Mouse (Mus musculus) MEL (cell line): ENCODE results near the gene Ralgapb. TPM values are rescaled to one million over a fixed set of nuclear protein-coding genes. Genes with fewer than 3 reads are reported as not detected.
A peak's percentile ranks its signal among the peaks of the same experiment; 100 is the strongest.

Experiments
- DNase-seq: peaks from one replicate; pipeline ENCODE4 v3.0.0; 2011; ENCODE audit warnings: low read depth, low spot score
- H3K27ac ChIP-seq: 2 replicates; pipeline ENCODE4 v1.5.1; 2012; ENCODE audit warnings: low read depth, mild to moderate bottlenecking, control low read depth, low read length, moderate library complexity; ENCODE audit not compliant: control insufficient read depth
- H3K27me3 ChIP-seq, 2 experiments: fragments of 150-350 bp in 1 of 2; sonication (generic) in 1 of 2; 2 replicates each; pipeline ENCODE4 v1.6.1; 2012; ENCODE audit warnings: low read length in 2 of 2, mild to moderate bottlenecking in 2 of 2, improper control_type of control experiment in 1 of 2, moderate library complexity in 1 of 2; ENCODE audit not compliant: insufficient read depth in 2 of 2, control insufficient read depth in 1 of 2
- H3K36me3 ChIP-seq, 2 experiments: 2 replicates each; pipeline ENCODE4 v1.6.1; 2012 to 2014; ENCODE audit warnings: low read length in 2 of 2, improper control_type of control experiment in 1 of 2, inconsistent platforms in 1 of 2, mild to moderate bottlenecking in 1 of 2; ENCODE audit not compliant: insufficient read depth in 2 of 2, control insufficient read depth in 1 of 2
- H3K4me1 ChIP-seq, 2 experiments: fragments of 150-350 bp in 1 of 2; sonication (generic) in 1 of 2; 2 replicates each; pipeline ENCODE4 v1.6.1; 2012; ENCODE audit warnings: low read length in 2 of 2, improper control_type of control experiment in 1 of 2, mild to moderate bottlenecking in 1 of 2; ENCODE audit not compliant: insufficient read depth in 2 of 2, control insufficient read depth in 1 of 2
- H3K4me3 ChIP-seq, 2 experiments: fragments of 150-350 bp in 1 of 2; sonication (generic) in 1 of 2; 2 replicates each; pipeline ENCODE4 v1.5.1; 2012; ENCODE audit warnings: low read depth in 2 of 2, low read length in 2 of 2, mild to moderate bottlenecking in 2 of 2, moderate library complexity in 2 of 2, control low read depth in 1 of 2, improper control_type of control experiment in 1 of 2; ENCODE audit not compliant: control insufficient read depth in 1 of 2, insufficient read depth in 1 of 2
- H3K79me2 ChIP-seq: 2 replicates; pipeline ENCODE4 v1.6.1; 2012; ENCODE audit warnings: mild to moderate bottlenecking, low read length, moderate library complexity; ENCODE audit not compliant: control insufficient read depth, poor library complexity, insufficient read depth
- H3K9ac ChIP-seq: 2 replicates; pipeline ENCODE4 v1.6.1; 2012; ENCODE audit warnings: low read depth, mild to moderate bottlenecking, control low read depth, low read length, moderate library complexity; ENCODE audit not compliant: control insufficient read depth, poor library complexity, severe bottlenecking
- H3K9me3 ChIP-seq: fragments of 150-350 bp; sonication (generic); replicated peaks from 2 replicates; pipeline ENCODE4 v1.6.1; 2012; ENCODE audit warnings: mild to moderate bottlenecking, low read length, improper control_type of control experiment, moderate library complexity; ENCODE audit not compliant: insufficient read depth
- CHD2 ChIP-seq: IDR thresholded peaks from 2 replicates; pipeline ENCODE4 v1.6.1; 2011; ENCODE audit warnings: low read length, improper control_type of control experiment
- CTCF ChIP-seq, 3 experiments: IDR thresholded peaks in 2 of 3; conservative IDR thresholded peaks in 1 of 3; 2 replicates each; pipeline ENCODE4 v1.5.1; 2011 to 2012; ENCODE audit warnings: low read length in 3 of 3, low read depth in 2 of 3, mild to moderate bottlenecking in 2 of 3, improper control_type of control experiment in 1 of 3, inconsistent platforms in 1 of 3, mixed read lengths in 1 of 3, moderate library complexity in 1 of 3; ENCODE audit not compliant: control insufficient read depth in 1 of 3, insufficient read depth in 1 of 3, poor library complexity in 1 of 3, severe bottlenecking in 1 of 3
- E2F4 ChIP-seq: IDR thresholded peaks from 2 replicates; pipeline ENCODE4 v1.6.1; 2011; ENCODE audit warnings: low read depth, low read length, improper control_type of control experiment, borderline replicate concordance
- ETS1 ChIP-seq: IDR thresholded peaks from 2 replicates; pipeline ENCODE4 v1.6.1; 2012; ENCODE audit warnings: low read depth, mild to moderate bottlenecking, inconsistent platforms, low read length, improper control_type of control experiment, moderate library complexity
- GABPA ChIP-seq: IDR thresholded peaks from 2 replicates; pipeline ENCODE4 v1.6.1; 2012; ENCODE audit warnings: low read depth, mild to moderate bottlenecking, inconsistent platforms, low read length, improper control_type of control experiment, moderate library complexity
- KAT2A ChIP-seq: conservative IDR thresholded peaks from 2 replicates; pipeline ENCODE4 v1.6.1; 2012; ENCODE audit warnings: low read depth, low read length, improper control_type of control experiment, inconsistent platforms
- MAFK ChIP-seq: IDR thresholded peaks from 2 replicates; pipeline ENCODE4 v1.6.1; 2011; ENCODE audit warnings: low read depth, mild to moderate bottlenecking, low read length, improper control_type of control experiment, borderline replicate concordance
- NRF1 ChIP-seq: IDR thresholded peaks from 2 replicates; pipeline ENCODE4 v1.6.1; 2014; ENCODE audit warnings: low read depth, mild to moderate bottlenecking, inconsistent platforms, low read length, improper control_type of control experiment, moderate library complexity; ENCODE audit not compliant: poor library complexity, insufficient read depth, severe bottlenecking
- POLR2A ChIP-seq, 2 experiments: IDR thresholded peaks; 2 replicates each; pipeline ENCODE4 v1.6.1; 2011 to 2012; ENCODE audit warnings: low read length in 2 of 2, mild to moderate bottlenecking in 2 of 2, control low read depth in 1 of 2, improper control_type of control experiment in 1 of 2, low read depth in 1 of 2, moderate library complexity in 1 of 2; ENCODE audit not compliant: control insufficient read depth in 1 of 2, insufficient read depth in 1 of 2, poor library complexity in 1 of 2
- POLR2AphosphoS5 ChIP-seq: IDR thresholded peaks from 2 replicates; pipeline ENCODE4 v1.6.1; 2012; ENCODE audit warnings: low read depth, borderline replicate concordance, mild to moderate bottlenecking, inconsistent platforms, low read length, moderate library complexity, mixed read lengths
- RCOR1 ChIP-seq: IDR thresholded peaks from 2 replicates; pipeline ENCODE4 v1.6.1; 2012; ENCODE audit warnings: low read depth, mild to moderate bottlenecking, inconsistent platforms, low read length, improper control_type of control experiment
- SMC3 ChIP-seq: IDR thresholded peaks from 2 replicates; pipeline ENCODE4 v1.6.1; 2011; ENCODE audit warnings: low read depth, low read length, improper control_type of control experiment
- TBP ChIP-seq: IDR thresholded peaks from 2 replicates; pipeline ENCODE4 v1.8.0; 2011; ENCODE audit warnings: low read depth, low read length, improper control_type of control experiment
- ZKSCAN1 ChIP-seq: IDR thresholded peaks from 2 replicates; pipeline ENCODE4 v1.6.1; 2012; ENCODE audit warnings: low read depth, mild to moderate bottlenecking, inconsistent platforms, low read length, improper control_type of control experiment, moderate library complexity
- polyA plus RNA-seq, 2 experiments: library from polyadenylated mRNA; stranded (reverse) in 1 of 2; unstranded in 1 of 2; fragments of >175 nt in 1 of 2; fragments of >200 nt in 1 of 2; gene quantifications; 2 replicates each; pipeline versions ENCODE4 v1.2.1 to v1.2.4; 2012; ENCODE audit warnings: low replicate concordance in 2 of 2, low read depth in 1 of 2; ENCODE audit not compliant: insufficient read length in 2 of 2, insufficient read depth in 1 of 2, missing spikeins in 1 of 2
- total RNA-seq: library from RNA; depleted of rRNA; stranded (reverse); fragments of 300-350 nt; gene quantifications from 2 replicates; pipeline ENCODE4 v1.2.3, GENCODE M21; 2012

Ralgapb gene
- total and polyA plus RNA-seq, 3 experiments: 15.0 to 122 (median 20.7) TPM

DNA sequence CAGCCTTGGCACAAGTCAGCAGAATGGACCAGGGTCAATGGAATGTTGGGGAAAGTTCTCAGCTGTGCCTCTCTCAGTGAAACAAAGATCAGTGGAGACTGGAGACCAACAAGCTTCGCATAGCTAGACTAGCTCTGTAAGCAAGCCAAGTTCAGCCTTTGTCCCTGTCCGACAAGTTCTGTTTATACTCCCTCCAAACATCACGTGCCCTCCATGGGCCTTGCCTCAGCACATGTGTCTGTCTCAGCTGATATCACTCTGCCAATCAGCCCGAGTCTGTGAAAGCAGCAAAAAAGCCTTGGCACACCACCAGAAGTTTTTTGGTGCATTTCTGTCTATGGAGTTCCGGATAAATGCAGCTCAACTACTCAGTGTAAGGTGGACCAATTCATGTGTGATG, 36.6 kb upstream of the Ralgapb start (continued):
- TF ChIP-seq CHD2: no peak
- TF ChIP-seq RCOR1: no peak
- TF ChIP-seq GABPA: no peak
- TF ChIP-seq, all 39 proteins: peak for 11

DNA sequence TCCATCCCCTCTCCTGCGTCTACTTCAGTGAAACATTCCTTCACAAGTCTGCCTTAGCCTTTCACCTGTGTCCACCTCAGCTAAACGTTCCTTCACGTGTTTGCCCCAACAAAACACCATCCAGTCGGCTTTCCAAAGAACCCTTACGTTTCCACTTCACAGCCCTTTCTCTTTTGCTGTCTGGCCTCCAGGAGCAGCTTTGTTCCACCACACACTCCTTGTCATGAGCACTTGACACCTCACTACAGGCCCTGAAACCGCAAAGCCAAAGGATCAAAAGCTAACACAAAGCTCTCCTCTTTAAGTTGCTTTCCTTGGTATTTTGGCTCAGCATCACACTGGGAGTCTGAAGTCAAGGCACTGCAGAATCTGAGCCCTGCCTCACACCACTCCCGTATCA, 36.1 kb upstream of the Ralgapb start:
- peaks cover 5 to 7% of the 10 kb centered on the region in 2 experiments; a peak in 3 of 4 replicates for H3K4me1 ChIP-seq
- H3K36me3 ChIP-seq: peaks cover 0 to 2% of the 10 kb centered on the region in 2 experiments; a peak in 1 of 4 replicates
- no peaks in the 10 kb centered on the region for H3K9me3 ChIP-seq
- H3K4me3 ChIP-seq: no peak overlapping the region
- TF ChIP-seq KAT2A (no peak), ZKSCAN1 (no peak), ETS1 (no peak), POLR2AphosphoS5 (no peak), CTCF (IDR thresholded peaks at IDR 0.05 in 2 of 3, conservative IDR thresholded peaks at IDR 0.05 in 1 of 3; ENCODE audit: control insufficient read depth in 1 of 3, insufficient read depth in 1 of 3, low read depth in 2 of 3, low read length in 3 of 3, poor library complexity in 1 of 3, severe bottlenecking in 1 of 3) (no peak), POLR2A (IDR thresholded peaks at IDR 0.05; ENCODE audit: control insufficient read depth in 1 of 2, insufficient read depth in 1 of 2, low read depth in 1 of 2, low read length in 2 of 2, poor library complexity in 1 of 2) (no peak), NRF1 (no peak), TBP (no peak), MAFK (no peak)
- TF ChIP-seq, all 39 proteins: peak for 0
- no peak overlapping the region for H3K9ac ChIP-seq
- no peaks in the 10 kb centered on the region for H3K27me3 ChIP-seq
- H3K27ac ChIP-seq: no peak overlapping the region
- DNase-seq: no peak
- H3K79me2 ChIP-seq: no peaks in the 10 kb centered on the region

DNA sequence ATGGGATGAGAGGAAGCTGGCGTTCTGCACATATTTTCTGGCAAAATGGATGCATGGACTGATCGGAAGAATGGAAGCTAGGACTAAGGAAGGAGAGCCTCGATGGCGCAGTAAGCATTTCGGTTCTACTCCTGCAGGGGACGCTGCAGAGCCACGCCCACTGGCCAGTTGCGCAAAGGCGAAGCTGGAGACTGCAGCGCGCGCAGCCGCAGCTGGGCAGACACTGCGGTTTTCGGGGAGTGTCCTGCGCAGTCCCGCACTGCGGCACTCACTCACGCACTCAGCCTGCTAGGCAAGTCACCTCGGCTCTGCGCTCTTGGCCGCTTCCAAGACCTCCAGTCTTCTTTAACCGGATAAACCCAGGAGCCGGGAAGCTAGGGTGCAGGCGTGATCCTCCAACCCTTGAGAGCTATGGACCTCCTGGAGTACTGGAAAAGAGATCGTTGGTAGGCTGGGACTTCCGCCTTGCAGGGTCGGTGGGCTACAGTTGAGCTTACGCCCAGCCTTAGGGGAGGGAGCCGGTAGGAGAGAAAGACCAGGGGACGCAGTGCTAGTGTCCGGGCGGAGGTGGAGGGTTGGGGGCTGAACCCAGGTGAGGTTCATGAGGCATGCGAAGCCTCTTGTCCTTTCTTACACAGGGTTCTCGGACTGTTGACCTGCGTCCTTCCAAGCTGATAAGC, 34.1 kb upstream of the Ralgapb start, which contains the start of gene Snhg11:
Gene Snhg11, plus strand, starts transcription at position 196 of the 680 bp plus-strand sequence.
- no peak for DNase-seq
- H3K4me1 ChIP-seq: peaks cover 5 to 13% of the 10 kb centered on the region in 2 experiments
- H3K79me2 ChIP-seq: no peaks in the 10 kb centered on the region
- H3K27ac ChIP-seq: no peak within 1 kb of the TSS
- no peaks in the 10 kb centered on the region for H3K27me3 ChIP-seq
- no peak for TF ChIP-seq POLR2A (IDR thresholded peaks at IDR 0.05; ENCODE audit: control insufficient read depth in 1 of 2, insufficient read depth in 1 of 2, low read depth in 1 of 2, low read length in 2 of 2, poor library complexity in 1 of 2)
- TF ChIP-seq MAFK: no peak
- no peak for TF ChIP-seq E2F4
- peak in 1 of 3 experiments; percentile 4; a peak in 1 of 6 replicates for TF ChIP-seq CTCF (IDR thresholded peaks at IDR 0.05 in 2 of 3, conservative IDR thresholded peaks at IDR 0.05 in 1 of 3; ENCODE audit: control insufficient read depth in 1 of 3, insufficient read depth in 1 of 3, low read depth in 2 of 3, low read length in 3 of 3, poor library complexity in 1 of 3, severe bottlenecking in 1 of 3)
- no peak for TF ChIP-seq SMC3
- no peaks in the 10 kb centered on the region for H3K9me3 ChIP-seq
- H3K4me3 ChIP-seq: no peak within 1 kb of the TSS
- peaks cover 0 to 2% of the 10 kb centered on the region in 2 experiments; a peak in 1 of 4 replicates for H3K36me3 ChIP-seq
- H3K9ac ChIP-seq: no peak within 1 kb of the TSS
